Mouse (Mus musculus): ENCODE results near the gene Tmem189. TPM values are rescaled to one million over a fixed set of nuclear protein-coding genes. Genes with fewer than 3 reads are reported as not detected.

The Tmem189 gene
- 94.0 and 95.1 TPM in 2 replicates for polyA plus RNA-seq (2012; ENCODE audit: low replicate concordance)

GRCm38 (mm10) chr2:167689501-167690218 lies at the start of gene Tmem189:
TSS of gene Tmem189 (minus strand) at chr2:167689822.

GRCm38 (mm10) chr2:167688498-167689451 lies 847 bp downstream of the Tmem189 start, which contains the start of gene Cebpb:
TSS of gene Cebpb (plus strand) at chr2:167688915.

DNA sequence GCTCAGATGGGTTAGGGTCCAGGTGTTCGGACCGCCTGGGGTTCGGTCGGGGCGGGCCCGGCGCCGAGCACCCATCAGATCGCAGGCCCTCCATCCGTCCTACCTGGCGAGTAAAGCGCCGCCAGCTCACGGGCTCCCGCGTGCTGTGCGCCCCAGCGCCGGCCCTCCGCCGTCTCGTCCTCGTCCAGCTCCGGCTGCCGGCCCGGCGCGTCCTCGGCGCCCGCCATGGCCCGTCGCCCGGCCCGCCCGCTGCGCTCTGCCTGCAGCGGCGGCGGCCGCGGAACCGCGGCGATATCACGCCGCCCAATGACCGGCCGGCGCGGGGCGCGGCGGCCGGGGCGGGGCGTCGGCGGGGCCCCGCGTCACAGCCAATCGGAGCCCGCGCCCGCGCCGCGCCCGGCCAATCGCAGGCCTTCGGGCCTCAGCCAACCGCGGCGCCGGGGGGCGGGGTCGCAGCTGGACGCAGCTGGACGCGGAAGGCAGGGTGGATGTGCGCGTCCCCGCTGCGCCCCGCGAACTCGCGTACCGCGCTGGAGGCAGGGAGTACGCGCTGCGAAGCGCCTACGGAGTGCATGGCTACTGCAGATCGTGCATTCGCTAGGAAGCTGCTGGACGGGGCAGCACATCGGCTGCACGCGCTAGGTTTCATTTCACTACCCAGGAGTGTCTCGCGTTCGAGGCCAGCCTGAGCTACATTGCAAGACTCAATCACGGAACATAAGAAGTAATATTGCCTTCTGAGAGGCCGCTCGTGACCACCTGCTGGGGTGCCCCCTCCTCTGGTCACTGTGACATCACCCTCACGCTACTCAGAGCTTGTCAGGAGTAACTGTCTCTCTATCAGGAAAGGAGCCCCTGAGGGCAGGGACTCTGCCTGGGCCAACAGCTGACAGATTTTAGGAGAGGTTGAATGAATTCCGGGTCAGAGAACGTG lies 28.1 kb downstream of the Tmem189 start, which contains the start of gene Gm20431:
TSS of gene Gm20431 (minus strand) at position 227 of the 934 bp plus-strand sequence.

GRCm38 (mm10) chr2:167631591-167632448 lies 57.8 kb downstream of the Tmem189 start, which contains the start of gene Ube2v1:
TSS of gene Ube2v1 (minus strand) at chr2:167632095.

Other genes with a start within 250 kb of the Tmem189 start
- gene Rnf114, start 197.2 kb downstream of the Tmem189 start, polyA plus RNA-seq (2012; ENCODE audit: low replicate concordance) = 18.3 and 25.0 TPM in 2 replicates
- 24.2 and 37.0 TPM in 2 replicates for gene Spata2, start 196.9 kb downstream of the Tmem189 start, polyA plus RNA-seq (2012; ENCODE audit: low replicate concordance)
- gene Snai1, start 151.6 kb downstream of the Tmem189 start, polyA plus RNA-seq (2012; ENCODE audit: low replicate concordance) = 1.8 and 2.9 TPM in 2 replicates
- 132 and 291 TPM in 2 replicates for gene Ube2v1, start 57.7 kb downstream of the Tmem189 start, polyA plus RNA-seq (2012; ENCODE audit: low replicate concordance)
- gene Gm20431, start 28.3 kb downstream of the Tmem189 start, polyA plus RNA-seq (2012; ENCODE audit: low replicate concordance) = not detected in 2 replicates
- gene Cebpb, start 907 bp downstream of the Tmem189 start, polyA plus RNA-seq (2012; ENCODE audit: low replicate concordance) = 69.7 and 200 TPM in 2 replicates
- 74.1 and 115 TPM in 2 replicates for gene Ptpn1, start 242.2 kb upstream of the Tmem189 start, polyA plus RNA-seq (2012; ENCODE audit: low replicate concordance)

Measured in leukemia stem cell, adult 10-12 weeks (primary cell).